Mouse (Mus musculus) hindbrain, embryonic 16.5 days (tissue): ENCODE data around the gene Npl. TPM values are rescaled to one million over a fixed set of nuclear protein-coding genes. Genes with fewer than 3 reads are reported as not detected.
"Not testable (repeated sequence)": the region's sequence is repeated elsewhere in the genome, so short reads cannot be mapped to it uniquely, and the experiment has no call there.

Source experiments
- ATAC-seq: fragments of 200-750 bp; cut with Nextera tagmentation; 2 replicates; pipeline ENCODE4 v1.8.0; 2017; ENCODE audit warnings: moderate TSS enrichment, moderate library complexity
- H3K27ac ChIP-seq: fragments of 300-500 bp; sonication (generic); 2 replicates; pipeline ENCODE4 v1.5.1; 2014; ENCODE audit warnings: low read depth, mild to moderate bottlenecking, control low read depth, low read length, moderate library complexity
- H3K27me3 ChIP-seq: fragments of 300-500 bp; sonication (generic); replicated peaks from 2 replicates; pipeline ENCODE4 v1.6.1; 2014; ENCODE audit warnings: low read length; ENCODE audit not compliant: control insufficient read depth, insufficient read depth
- H3K36me3 ChIP-seq: fragments of 300-500 bp; sonication (generic); 2 replicates; pipeline ENCODE4 v1.6.1; 2014; ENCODE audit warnings: mild to moderate bottlenecking, low read length, moderate library complexity, mixed read lengths; ENCODE audit not compliant: control insufficient read depth, insufficient read depth
- H3K4me1 ChIP-seq: fragments of 300-500 bp; sonication (generic); 2 replicates; pipeline ENCODE4 v1.6.1; 2014; ENCODE audit warnings: low read depth, low read length; ENCODE audit not compliant: control insufficient read depth, insufficient read depth
- H3K4me2 ChIP-seq: fragments of 300-500 bp; sonication (generic); 2 replicates; pipeline ENCODE4 v1.6.1; 2014; ENCODE audit warnings: mild to moderate bottlenecking, low read length, control low read depth, moderate library complexity
- H3K4me3 ChIP-seq: fragments of 300-500 bp; sonication (generic); 2 replicates; pipeline ENCODE4 v1.5.1; 2014; ENCODE audit warnings: mild to moderate bottlenecking, low read length, control low read depth, moderate library complexity
- H3K9ac ChIP-seq: fragments of 300-500 bp; sonication (generic); 2 replicates; pipeline ENCODE4 v1.6.1; 2014; ENCODE audit warnings: low read depth, mild to moderate bottlenecking, control low read depth, low read length, moderate library complexity
- H3K9me3 ChIP-seq: fragments of 300-500 bp; sonication (generic); 2 replicates; pipeline ENCODE4 v1.6.1; 2014; ENCODE audit warnings: mild to moderate bottlenecking, low read length, moderate library complexity; ENCODE audit not compliant: control insufficient read depth
- WGBS: fragments of 180-500 bp; shearing (Covaris S2); extraction: QIAGEN DNeasy Blood & Tissue Kit; methylation state at CpG from one replicate; pipeline ENCODE4 v1.1.7; 2014; 5-methylcytosine and 5-hydroxymethylcytosine counted together
- polyA plus RNA-seq: library from polyadenylated mRNA; unstranded; fragments of >200 nt; fragmentation: Nextera tagmentation; extraction: Ambion mirVana; gene quantifications from 2 replicates; pipeline ENCODE4 v1.2.1, GENCODE M21; 2015

Npl gene
- polyA plus RNA-seq, 1 experiment from 2014 or later: 17.4 TPM

DNA sequence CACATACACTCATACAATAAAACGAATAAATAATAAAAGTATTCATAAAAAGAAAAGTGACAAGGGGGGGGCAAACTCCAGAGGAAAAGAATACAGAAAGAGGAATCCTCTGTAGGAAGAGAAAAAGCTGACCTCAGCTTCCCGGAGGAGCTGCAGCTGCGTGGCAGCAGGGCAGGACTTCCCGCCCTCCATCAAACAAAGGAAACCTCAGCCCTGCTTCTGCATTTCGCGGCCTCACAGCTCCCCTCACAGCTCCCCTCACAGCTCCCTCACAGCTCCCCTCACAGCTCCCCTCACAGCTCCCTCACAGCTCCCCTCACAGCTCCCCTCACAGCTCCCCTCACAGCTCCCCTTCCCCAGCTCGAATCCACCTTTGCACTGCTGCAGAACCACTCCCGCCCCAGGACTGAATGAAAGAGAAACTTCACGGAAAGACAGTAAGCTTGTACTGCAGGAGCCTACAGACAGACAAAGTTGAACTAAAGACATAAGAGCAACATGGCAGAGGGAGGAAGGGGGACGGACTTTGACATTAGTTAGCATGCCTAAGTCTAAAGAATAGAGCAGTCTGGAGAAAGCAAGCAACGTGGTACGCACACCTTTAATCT is 17.5 kb downstream of the Npl start:
- Histone ChIP-seq H3K27me3 (no peaks in the 10 kb centered on the region), H3K9me3 (no peaks in the 10 kb centered on the region), H3K36me3 (no peaks in the 10 kb centered on the region), H3K4me2 (peak overlapping the region; percentile 41), H3K9ac (peak overlapping the region; percentile 31; the same call in 1 of the 2 replicates), H3K4me1 (peaks cover 11% of the 10 kb centered on the region), H3K4me3 (no peak overlapping the region; the same call in 1 of the 2 replicates), H3K27ac (peak overlapping the region; percentile 55)
- ATAC-seq: peak; percentile 68
- WGBS: 10% methylated on average over 12 of the region's 12 CpGs

DNA sequence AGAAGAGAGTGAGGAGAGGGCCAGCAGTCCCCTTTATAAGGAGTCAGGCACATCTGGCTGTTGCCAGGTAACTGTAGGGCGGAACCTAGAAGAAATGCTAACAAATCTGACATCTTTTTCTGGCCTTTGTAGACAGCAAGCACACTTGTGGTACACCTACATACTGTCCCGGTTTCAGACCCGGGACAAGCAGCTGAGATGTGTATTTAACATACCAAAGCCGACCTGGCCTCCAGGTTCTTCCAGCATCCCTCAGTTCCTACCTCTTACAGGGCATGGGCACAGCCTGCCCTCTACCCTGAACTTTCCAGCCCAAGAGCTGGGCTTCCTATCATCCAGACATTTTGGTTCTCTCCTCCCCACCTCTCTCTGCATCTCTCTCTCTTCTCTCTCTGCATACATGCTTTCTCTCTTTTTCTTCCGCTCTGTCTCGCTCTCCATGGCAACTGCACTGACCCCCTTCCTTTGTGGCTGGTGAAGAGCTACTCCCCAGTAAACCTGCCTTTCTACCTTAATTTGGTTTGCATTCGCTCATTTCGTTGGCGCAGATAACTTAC is 18.1 kb downstream of the Npl start:
- Histone ChIP-seq H3K4me2 (peak overlapping the region; percentile 41), H3K9me3 (no peaks in the 10 kb centered on the region), H3K9ac (no peak overlapping the region), H3K27me3 (no peaks in the 10 kb centered on the region), H3K4me1 (peaks cover 11% of the 10 kb centered on the region), H3K27ac (peak overlapping the region; percentile 55; the same call in 1 of the 2 replicates), H3K36me3 (no peaks in the 10 kb centered on the region), H3K4me3 (no peak overlapping the region)
- WGBS: 14% methylated on average over 9 of the region's 9 CpGs
- ATAC-seq: peak; percentile 66

DNA sequence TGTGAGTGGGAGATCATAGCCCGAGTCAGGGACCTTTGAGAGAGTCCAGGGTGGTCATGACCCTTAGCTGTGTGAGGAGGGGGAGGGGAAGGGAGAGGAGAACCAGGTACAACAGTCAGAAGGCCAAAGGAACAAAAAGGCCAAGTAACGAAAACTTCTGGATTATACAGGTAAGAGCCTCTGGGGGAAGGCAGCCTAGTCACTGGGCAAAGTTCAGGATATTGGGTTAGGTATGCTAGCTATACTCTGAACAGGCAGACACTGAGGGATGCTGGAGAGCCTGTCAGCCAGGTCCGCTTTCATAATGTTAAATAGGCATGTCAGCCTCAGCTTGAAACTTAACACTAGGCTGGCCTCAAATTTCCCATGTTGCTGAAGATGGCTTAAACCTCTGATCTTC is 27.7 kb downstream of the Npl start:
- Histone ChIP-seq H3K4me2 (no peak overlapping the region), H3K4me3 (no peak overlapping the region), H3K27me3 (no peaks in the 10 kb centered on the region), H3K36me3 (no peaks in the 10 kb centered on the region), H3K4me1 (no peaks in the 10 kb centered on the region), H3K9ac (no peak overlapping the region), H3K9me3 (no peaks in the 10 kb centered on the region), H3K27ac (no peak overlapping the region)
- WGBS: 68% methylated on average over 3 of the region's 3 CpGs
- no peak for ATAC-seq

DNA sequence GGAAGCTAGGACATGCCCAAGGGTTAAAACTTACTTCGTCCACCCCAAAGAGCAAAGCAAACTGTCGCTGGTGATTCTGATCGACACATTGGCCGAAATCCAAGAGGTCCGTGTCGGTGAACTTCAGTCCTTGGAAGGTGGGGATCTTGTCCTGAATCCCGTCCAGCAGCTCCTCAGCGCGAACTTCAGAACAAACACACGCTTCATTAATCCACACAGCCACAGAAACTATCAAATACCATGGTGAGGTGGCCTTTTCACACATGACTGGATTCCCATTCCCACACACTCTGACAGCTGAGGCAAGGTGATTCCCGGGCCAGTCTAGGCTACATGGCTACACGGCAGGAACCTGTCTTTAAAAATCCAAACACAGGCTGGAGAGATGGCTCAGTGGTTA is 34.5 kb downstream of the Npl start:
- Histone ChIP-seq H3K9ac (no peak overlapping the region), H3K27me3 (no peaks in the 10 kb centered on the region), H3K9me3 (no peaks in the 10 kb centered on the region), H3K4me1 (no peaks in the 10 kb centered on the region), H3K27ac (no peak overlapping the region), H3K4me2 (no peak overlapping the region), H3K4me3 (no peak overlapping the region), H3K36me3 (no peaks in the 10 kb centered on the region)
- ATAC-seq: no peak
- WGBS: 70% methylated on average over 12 of the region's 12 CpGs

DNA sequence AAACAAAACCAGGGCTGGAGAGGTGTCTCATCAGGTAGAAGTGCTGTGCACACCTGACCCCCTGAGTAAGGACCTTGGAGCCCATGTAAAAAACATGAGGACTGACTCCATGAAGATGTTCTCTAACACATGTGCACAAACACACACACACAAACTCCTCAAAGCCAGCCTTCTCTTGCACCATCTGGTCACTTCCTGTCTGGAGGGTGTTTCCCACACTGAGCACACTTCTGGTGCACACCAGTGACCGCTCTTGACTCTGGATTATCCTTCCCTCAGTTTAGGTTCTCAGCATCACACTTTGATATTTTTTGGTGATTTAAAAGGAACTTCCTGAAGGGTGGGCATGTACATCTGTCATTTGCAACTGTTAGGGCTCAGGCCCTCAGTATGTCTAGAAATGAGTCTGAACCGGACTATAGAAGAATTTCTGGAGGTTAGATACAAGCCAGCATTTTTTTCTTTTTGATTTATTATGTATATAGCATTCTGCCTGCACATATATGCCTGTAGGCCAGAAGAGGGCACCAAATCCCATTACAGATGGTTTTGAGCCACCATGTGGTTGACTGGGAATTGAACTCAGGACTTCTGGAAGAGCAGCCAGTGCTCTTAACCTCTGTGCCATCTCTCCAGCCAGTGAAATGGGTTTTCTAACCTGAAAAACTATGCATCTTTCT is 39.4 kb downstream of the Npl start:
- Histone ChIP-seq H3K4me1 (no peaks in the 10 kb centered on the region), H3K9ac (no peak overlapping the region), H3K27me3 (no peaks in the 10 kb centered on the region), H3K4me2 (no peak overlapping the region), H3K27ac (no peak overlapping the region), H3K4me3 (no peak overlapping the region), H3K9me3 (no peaks in the 10 kb centered on the region), H3K36me3 (no peaks in the 10 kb centered on the region)
- ATAC-seq: no peak
- 70% methylated on average over 2 of the region's 2 CpGs for WGBS

DNA sequence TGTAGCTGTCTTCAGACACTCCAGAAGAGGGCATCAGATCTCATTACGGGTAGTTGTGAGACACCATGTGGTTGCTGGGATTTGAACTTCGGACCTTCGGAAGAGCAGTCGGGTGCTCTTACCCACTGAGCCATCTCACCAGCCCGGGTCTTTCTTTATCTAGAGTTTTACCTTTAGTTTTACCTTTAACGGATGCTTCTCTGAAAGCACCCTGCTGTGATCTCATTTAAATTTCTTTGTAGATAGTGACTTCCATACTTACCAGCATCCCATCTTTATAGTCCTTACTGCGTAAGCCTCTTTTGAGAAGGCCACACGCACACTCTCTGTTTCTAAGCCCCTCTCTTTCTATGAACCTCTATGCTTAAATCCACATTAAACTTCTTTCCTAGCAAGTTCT is 40.3 kb downstream of the Npl start:
- H3K27ac ChIP-seq, H3K4me3 ChIP-seq, H3K4me2 ChIP-seq, H3K36me3 ChIP-seq, H3K4me1 ChIP-seq, ATAC-seq, H3K9ac ChIP-seq, H3K27me3 ChIP-seq, H3K9me3 ChIP-seq: not testable (repeated sequence)
- 64% methylated on average over 8 of the region's 8 CpGs for WGBS

DNA sequence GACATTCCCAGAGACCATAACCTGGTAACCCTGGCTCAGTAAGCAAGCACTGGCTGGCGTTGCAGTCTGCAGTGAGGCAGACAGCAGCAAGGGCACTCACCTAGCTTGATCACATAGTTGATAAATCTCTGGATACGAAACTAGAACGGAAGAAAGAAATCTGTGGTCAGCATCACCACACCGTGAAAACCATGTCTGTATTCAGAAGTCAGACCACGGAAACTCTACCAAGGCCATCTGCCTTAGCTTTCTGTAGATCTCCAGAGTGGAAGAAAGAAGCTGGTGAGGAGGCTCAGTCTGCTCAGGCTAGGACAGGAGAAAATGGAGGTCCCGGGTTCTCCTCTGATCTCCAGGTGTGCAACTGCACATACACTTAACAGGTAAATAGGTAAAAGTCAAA is 40.8 kb downstream of the Npl start:
- WGBS: 88% methylated on average over 6 of the region's 6 CpGs
- no peak for ATAC-seq
- H3K27ac ChIP-seq: no peak overlapping the region
- H3K4me1 ChIP-seq: no peaks in the 10 kb centered on the region
- no peak overlapping the region for H3K9ac ChIP-seq
- H3K4me2 ChIP-seq: no peak overlapping the region
- no peak overlapping the region for H3K4me3 ChIP-seq
- H3K27me3 ChIP-seq: no peaks in the 10 kb centered on the region
- H3K36me3 ChIP-seq: no peaks in the 10 kb centered on the region
- no peaks in the 10 kb centered on the region for H3K9me3 ChIP-seq

DNA sequence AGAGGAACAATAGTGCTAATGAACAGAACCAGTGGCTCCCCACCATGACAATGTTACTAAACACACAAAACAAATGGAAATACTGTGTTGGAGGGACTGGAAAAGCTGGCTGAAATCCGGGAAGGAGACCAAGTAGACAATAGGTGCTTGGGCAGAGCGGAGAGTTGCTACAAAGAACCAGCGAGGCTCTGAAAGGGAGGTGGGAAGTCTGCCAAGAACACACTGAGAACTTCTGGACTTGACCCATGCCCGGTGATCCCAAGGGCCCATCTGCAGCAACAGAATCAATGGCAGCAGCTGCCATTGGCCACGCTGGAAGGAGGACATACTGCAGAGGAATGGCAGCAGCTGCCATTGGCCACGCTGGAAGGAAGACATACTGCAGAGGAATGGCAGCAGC is 43.6 kb downstream of the Npl start:
- peak; percentile 50; the same call in 1 of the 2 replicates for ATAC-seq
- 43% methylated on average over 5 of the region's 6 CpGs for whole genome bisulfite sequencing

DNA sequence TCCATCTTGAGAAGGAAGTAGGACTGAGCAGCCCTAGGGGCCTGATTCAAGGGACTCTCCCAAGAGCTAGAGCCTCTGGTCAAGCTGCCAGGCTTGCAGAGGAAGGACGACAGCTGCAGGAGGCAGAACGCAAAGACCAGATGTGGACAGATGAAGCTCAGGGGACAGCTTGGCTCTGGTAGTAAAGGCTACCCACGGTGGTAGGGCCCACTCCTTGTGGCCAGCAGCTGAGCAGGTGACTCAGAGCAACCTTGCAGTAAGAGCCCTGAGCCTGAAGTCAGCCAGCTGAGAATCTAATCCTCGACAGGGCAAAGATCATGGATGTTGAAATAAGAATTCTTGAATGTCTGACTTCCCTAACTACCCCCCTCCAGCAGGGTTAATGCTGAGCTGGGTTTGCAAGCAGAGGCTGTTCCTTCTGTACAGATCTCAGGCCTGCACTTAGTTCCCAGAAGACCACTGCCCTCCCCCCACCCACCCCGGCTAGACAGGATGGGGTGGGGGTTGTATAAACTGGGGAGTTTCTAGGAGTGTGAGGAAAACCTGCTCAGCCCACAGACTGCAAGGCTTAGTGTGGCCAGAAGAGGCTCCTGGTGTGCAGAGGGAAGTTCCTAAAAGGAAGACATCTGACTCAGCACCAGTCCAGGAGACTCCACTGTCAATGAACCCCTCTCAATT is 48.1 kb downstream of the Npl start:
- Histone ChIP-seq H3K9ac (no peak overlapping the region), H3K36me3 (no peaks in the 10 kb centered on the region), H3K4me3 (no peak overlapping the region), H3K4me2 (no peak overlapping the region), H3K4me1 (no peaks in the 10 kb centered on the region), H3K27ac (no peak overlapping the region), H3K27me3 (no peaks in the 10 kb centered on the region), H3K9me3 (no peaks in the 10 kb centered on the region)
- no peak for ATAC-seq
- WGBS: 58% methylated on average over 5 of the region's 5 CpGs

More for the DNA sequence above, 43.6 kb downstream of the Npl start:
- no peaks in the 10 kb centered on the region for H3K9me3 ChIP-seq
- H3K27ac ChIP-seq: no peak overlapping the region
- H3K4me1 ChIP-seq: no peaks in the 10 kb centered on the region
- no peak overlapping the region for H3K4me2 ChIP-seq
- H3K9ac ChIP-seq: no peak overlapping the region
- no peaks in the 10 kb centered on the region for H3K36me3 ChIP-seq
- no peak overlapping the region for H3K4me3 ChIP-seq
- no peaks in the 10 kb centered on the region for H3K27me3 ChIP-seq
